Mouse (Mus musculus): ENCODE measurements around the gene Catip. TPM values are rescaled to one million over a fixed set of nuclear protein-coding genes. Genes with fewer than 3 reads are reported as not detected.

Catip gene
- polyA plus RNA-seq, 1 experiment from 2014 or later = 0.63 TPM

- no peak overlapping the region; the same call in 1 of the 2 replicates for H3K9ac ChIP-seq
- 55% methylated on average over 4 of the region's 4 CpGs for WGBS
- H3K9me3 ChIP-seq = no peaks in the 10 kb centered on the region
Observed at GRCm38 (mm10) chr1:74370040-74370439, 8.1 kb downstream of the Catip start.

DNA sequence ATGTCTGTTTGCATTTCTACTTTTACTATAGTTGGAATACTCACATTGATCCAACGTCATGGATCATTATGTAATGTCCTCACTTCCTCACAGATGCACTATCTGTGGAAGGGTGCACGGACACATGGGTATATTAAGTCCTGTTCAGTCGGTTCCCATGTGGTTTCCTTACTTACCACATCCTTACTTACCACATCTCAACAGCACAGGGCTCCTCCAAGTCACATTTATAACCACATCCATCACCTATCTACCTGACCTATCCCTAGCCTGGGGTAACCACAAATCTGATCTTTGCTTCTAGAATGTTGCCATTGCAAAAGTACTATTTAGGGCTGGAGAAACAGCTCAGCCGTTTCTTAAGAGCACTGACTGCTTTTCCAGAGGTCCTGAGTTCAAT lies 11.5 kb downstream of the Catip start:
- Histone ChIP-seq H3K9me3 (no peaks in the 10 kb centered on the region), H3K9ac (no peak overlapping the region), H3K36me3 (no peaks in the 10 kb centered on the region), H3K27ac (no peak overlapping the region), H3K4me2 (no peak overlapping the region), H3K4me3 (no peak overlapping the region), H3K27me3 (no peaks in the 10 kb centered on the region), H3K4me1 (peaks cover 9% of the 10 kb centered on the region)
- WGBS = 72% methylated on average over 4 of the region's 4 CpGs
- ATAC-seq (ENCODE audit: insufficient number of reproducible peaks, insufficient read depth, low FRiP score, low TSS enrichment, low read depth) = no peak

More at GRCm38 (mm10) chr1:74370040-74370439, 8.1 kb downstream of the Catip start:
- Histone ChIP-seq H3K4me1 (peaks cover 9% of the 10 kb centered on the region), H3K4me3 (no peak overlapping the region), H3K4me2 (no peak overlapping the region), H3K36me3 (no peaks in the 10 kb centered on the region), H3K27ac (no peak overlapping the region), H3K27me3 (no peaks in the 10 kb centered on the region)
- no peak for ATAC-seq (ENCODE audit: insufficient number of reproducible peaks, insufficient read depth, low FRiP score, low TSS enrichment, low read depth)

DNA sequence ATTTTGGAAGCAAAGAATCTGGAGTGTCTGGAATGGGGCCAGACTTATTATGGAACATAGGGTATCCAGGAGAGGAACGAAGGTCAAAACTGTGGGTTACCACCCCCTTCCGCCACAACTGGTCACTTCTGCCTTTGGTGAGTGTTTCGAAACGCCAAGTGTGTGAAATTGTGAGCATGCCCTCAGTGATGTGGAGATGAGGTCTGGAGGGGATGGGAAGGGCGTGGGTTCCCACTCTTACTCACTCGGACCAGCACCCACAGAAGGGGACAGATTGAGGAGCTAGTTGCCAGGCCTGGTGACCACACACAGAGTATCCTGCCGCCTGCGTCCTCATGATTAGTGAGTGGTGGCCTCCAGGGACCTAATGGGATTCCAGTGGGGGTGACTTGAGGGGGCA lies 13.1 kb downstream of the Catip start, which contains the start of gene Slc11a1:
Gene Slc11a1, plus strand, starts transcription at position 216 of the 400 bp plus-strand sequence.
- no peak for ATAC-seq (ENCODE audit: insufficient number of reproducible peaks, insufficient read depth, low FRiP score, low TSS enrichment, low read depth)
- Histone ChIP-seq H3K36me3 (no peaks in the 10 kb centered on the region), H3K27ac (no peak within 1 kb of the TSS), H3K9ac (no peak within 1 kb of the TSS), H3K4me1 (peaks cover 8% of the 10 kb centered on the region), H3K27me3 (no peaks in the 10 kb centered on the region), H3K4me2 (no peak within 1 kb of the TSS), H3K4me3 (no peak within 1 kb of the TSS), H3K9me3 (no peaks in the 10 kb centered on the region)
- WGBS = 74% methylated on average over 8 of the region's 8 CpGs

GRCm38 (mm10) chr1:74375561-74375960 lies 13.7 kb downstream of the Catip start:
- Histone ChIP-seq H3K9me3 (no peaks in the 10 kb centered on the region), H3K4me1 (peaks cover 6% of the 10 kb centered on the region), H3K27me3 (no peaks in the 10 kb centered on the region), H3K36me3 (no peaks in the 10 kb centered on the region), H3K9ac (no peak overlapping the region), H3K27ac (no peak overlapping the region), H3K4me2 (no peak overlapping the region), H3K4me3 (no peak overlapping the region)
- 79% methylated on average over 10 of the region's 10 CpGs for WGBS
- no peak for ATAC-seq (ENCODE audit: insufficient number of reproducible peaks, insufficient read depth, low FRiP score, low TSS enrichment, low read depth)

DNA sequence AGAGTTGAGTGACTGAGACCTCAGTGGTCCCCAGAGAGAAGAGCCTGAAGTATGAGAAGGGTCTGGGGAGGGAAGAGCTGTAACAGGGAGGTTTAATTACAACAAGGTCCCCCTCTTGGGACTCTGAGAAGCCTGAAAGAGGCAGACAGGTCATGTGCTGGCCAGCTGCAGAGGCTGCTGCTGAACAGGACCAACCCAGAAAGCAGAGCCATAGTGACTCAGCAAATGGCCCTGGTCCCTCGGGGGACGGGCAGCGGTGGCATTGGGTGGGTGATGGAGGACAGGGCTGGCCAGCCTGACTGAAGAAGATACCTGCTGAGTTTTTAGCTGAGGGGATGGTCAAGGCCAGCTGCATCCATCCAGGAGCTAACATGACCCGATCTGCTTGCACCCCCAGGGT lies 14.5 kb downstream of the Catip start:
- Histone ChIP-seq H3K4me3 (no peak overlapping the region), H3K4me1 (peaks cover 6% of the 10 kb centered on the region), H3K27ac (no peak overlapping the region), H3K27me3 (no peaks in the 10 kb centered on the region), H3K4me2 (no peak overlapping the region), H3K9me3 (no peaks in the 10 kb centered on the region), H3K9ac (no peak overlapping the region), H3K36me3 (no peaks in the 10 kb centered on the region)
- ATAC-seq (ENCODE audit: insufficient number of reproducible peaks, insufficient read depth, low FRiP score, low TSS enrichment, low read depth) = no peak
- 76% methylated on average over 4 of the region's 4 CpGs for WGBS

DNA sequence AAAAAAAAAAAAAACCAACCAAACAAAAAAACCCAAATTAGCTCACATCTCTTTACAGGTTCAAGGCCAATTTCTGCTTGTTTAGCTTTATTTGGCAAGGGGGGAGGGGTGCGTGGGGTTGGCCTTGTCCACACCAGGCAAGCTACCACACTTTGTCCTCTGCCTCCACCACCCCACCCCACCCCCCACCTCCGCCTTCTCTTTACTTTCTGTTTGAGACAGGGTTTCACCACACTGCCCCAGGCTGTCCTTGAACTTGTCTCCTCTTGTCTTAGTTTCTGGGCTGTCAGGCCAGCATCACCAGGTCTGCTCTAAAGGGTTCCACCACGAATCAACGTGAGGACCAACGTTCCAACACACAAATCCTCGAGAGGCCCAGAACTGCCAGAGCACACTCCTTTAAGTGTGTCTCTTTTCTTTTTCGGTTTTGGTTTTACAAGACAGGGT lies 17.2 kb downstream of the Catip start:
- WGBS = 75% methylated on average over 7 of the region's 7 CpGs
- H3K27ac ChIP-seq = no peak overlapping the region
- no peaks in the 10 kb centered on the region for H3K9me3 ChIP-seq
- no peaks in the 10 kb centered on the region for H3K27me3 ChIP-seq
- H3K4me1 ChIP-seq = peaks cover 6% of the 10 kb centered on the region
- no peak for ATAC-seq (ENCODE audit: insufficient number of reproducible peaks, insufficient read depth, low FRiP score, low TSS enrichment, low read depth)
- no peaks in the 10 kb centered on the region for H3K36me3 ChIP-seq
- H3K4me2 ChIP-seq = no peak overlapping the region
- no peak overlapping the region for H3K4me3 ChIP-seq
- no peak overlapping the region for H3K9ac ChIP-seq

GRCm38 (mm10) chr1:74380484-74380883 lies 18.6 kb downstream of the Catip start:
- Histone ChIP-seq H3K4me3 (no peak overlapping the region), H3K4me1 (peaks cover 6% of the 10 kb centered on the region), H3K27ac (no peak overlapping the region), H3K9ac (no peak overlapping the region), H3K27me3 (no peaks in the 10 kb centered on the region), H3K9me3 (no peaks in the 10 kb centered on the region), H3K36me3 (no peaks in the 10 kb centered on the region), H3K4me2 (no peak overlapping the region)
- WGBS = 80% methylated on average over 5 of the region's 5 CpGs
- no peak for ATAC-seq (ENCODE audit: insufficient number of reproducible peaks, insufficient read depth, low FRiP score, low TSS enrichment, low read depth)

DNA sequence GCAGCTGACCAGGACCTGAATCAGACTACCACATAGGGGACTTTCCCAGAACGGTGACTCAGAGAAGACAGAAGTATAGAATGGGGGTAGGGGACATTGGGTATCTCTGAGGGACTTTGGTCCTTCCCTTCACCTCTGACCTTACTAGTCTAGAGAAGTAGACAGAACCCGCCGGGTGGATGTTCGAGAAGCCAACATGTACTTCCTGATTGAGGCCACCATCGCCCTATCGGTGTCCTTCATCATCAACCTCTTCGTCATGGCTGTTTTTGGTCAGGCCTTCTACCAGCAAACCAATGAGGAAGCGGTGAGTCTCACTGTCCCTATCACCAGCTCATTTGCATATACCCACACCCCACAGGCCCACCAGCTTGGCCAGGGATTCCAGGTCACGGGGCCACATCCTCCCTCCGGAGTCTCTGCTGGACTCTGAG lies 19.7 kb downstream of the Catip start:
- Histone ChIP-seq H3K36me3 (no peaks in the 10 kb centered on the region), H3K4me1 (0 out of 2 replicates have a peak, but pooled peaks cover 2% of the 10 kb centered on the region), H3K4me2 (no peak overlapping the region), H3K9ac (no peak overlapping the region), H3K9me3 (no peaks in the 10 kb centered on the region), H3K4me3 (no peak overlapping the region), H3K27me3 (no peaks in the 10 kb centered on the region), H3K27ac (no peak overlapping the region)
- WGBS = 87% methylated on average over 10 of the region's 10 CpGs
- ATAC-seq (ENCODE audit: insufficient number of reproducible peaks, insufficient read depth, low FRiP score, low TSS enrichment, low read depth) = no peak

- H3K4me3 ChIP-seq = no peak overlapping the region
- no peaks in the 10 kb centered on the region for H3K36me3 ChIP-seq
- whole genome bisulfite sequencing = 87% methylated on average over 13 of the region's 13 CpGs
- H3K4me2 ChIP-seq = no peak overlapping the region
- no peaks in the 10 kb centered on the region for H3K9me3 ChIP-seq
- no peak for ATAC-seq (ENCODE audit: insufficient number of reproducible peaks, insufficient read depth, low FRiP score, low TSS enrichment, low read depth)
- no peak overlapping the region for H3K27ac ChIP-seq
- H3K4me1 ChIP-seq = peaks cover 15% of the 10 kb centered on the region
- H3K27me3 ChIP-seq = no peaks in the 10 kb centered on the region
- H3K9ac ChIP-seq = no peak overlapping the region
Observed at GRCm38 (mm10) chr1:74383385-74383784, 21.5 kb downstream of the Catip start.

GRCm38 (mm10) chr1:74384525-74384924 lies 22.6 kb downstream of the Catip start:
- 89% methylated on average over 8 of the region's 8 CpGs for WGBS
- Histone ChIP-seq H3K4me3 (no peak overlapping the region), H3K9me3 (no peaks in the 10 kb centered on the region), H3K36me3 (no peaks in the 10 kb centered on the region), H3K4me1 (peaks cover 22% of the 10 kb centered on the region), H3K27ac (no peak overlapping the region), H3K27me3 (no peaks in the 10 kb centered on the region), H3K4me2 (no peak overlapping the region), H3K9ac (no peak overlapping the region)
- no peak for ATAC-seq (ENCODE audit: insufficient number of reproducible peaks, insufficient read depth, low FRiP score, low TSS enrichment, low read depth)

GRCm38 (mm10) chr1:74385064-74385463 lies 23.2 kb downstream of the Catip start:
- no peak for ATAC-seq (ENCODE audit: insufficient number of reproducible peaks, insufficient read depth, low FRiP score, low TSS enrichment, low read depth)
- no peaks in the 10 kb centered on the region for H3K9me3 ChIP-seq
- H3K4me1 ChIP-seq = peaks cover 27% of the 10 kb centered on the region
- 94% methylated on average over 10 of the region's 10 CpGs for WGBS
- H3K27ac ChIP-seq = no peak overlapping the region
- 0 out of 2 replicates have a peak overlapping the region, but pooled peaks have one; percentile 3 for H3K9ac ChIP-seq
- H3K4me2 ChIP-seq = no peak overlapping the region
- H3K4me3 ChIP-seq = no peak overlapping the region
- no peaks in the 10 kb centered on the region for H3K36me3 ChIP-seq
- H3K27me3 ChIP-seq = no peaks in the 10 kb centered on the region

GRCm38 (mm10) chr1:74385531-74385930 lies 23.6 kb downstream of the Catip start:
- H3K36me3 ChIP-seq = no peaks in the 10 kb centered on the region
- 86% methylated on average over 8 of the region's 8 CpGs for WGBS
- H3K4me1 ChIP-seq = peaks cover 32% of the 10 kb centered on the region
- ATAC-seq (ENCODE audit: insufficient number of reproducible peaks, insufficient read depth, low FRiP score, low TSS enrichment, low read depth) = no peak
- H3K4me3 ChIP-seq = no peak overlapping the region
- H3K9ac ChIP-seq = no peak overlapping the region
- no peak overlapping the region for H3K27ac ChIP-seq
- no peaks in the 10 kb centered on the region for H3K9me3 ChIP-seq
- no peak overlapping the region for H3K4me2 ChIP-seq
- no peaks in the 10 kb centered on the region for H3K27me3 ChIP-seq
